Mouse (Mus musculus) A20 (cell line): ENCODE measurements around the gene Kif5c.

Experiments
- DNase-seq: peaks from one replicate; pipeline ENCODE4 v3.0.0-alpha.2; 2011; ENCODE audit warnings: low read depth, low spot score

Gene Kif5c

DNA sequence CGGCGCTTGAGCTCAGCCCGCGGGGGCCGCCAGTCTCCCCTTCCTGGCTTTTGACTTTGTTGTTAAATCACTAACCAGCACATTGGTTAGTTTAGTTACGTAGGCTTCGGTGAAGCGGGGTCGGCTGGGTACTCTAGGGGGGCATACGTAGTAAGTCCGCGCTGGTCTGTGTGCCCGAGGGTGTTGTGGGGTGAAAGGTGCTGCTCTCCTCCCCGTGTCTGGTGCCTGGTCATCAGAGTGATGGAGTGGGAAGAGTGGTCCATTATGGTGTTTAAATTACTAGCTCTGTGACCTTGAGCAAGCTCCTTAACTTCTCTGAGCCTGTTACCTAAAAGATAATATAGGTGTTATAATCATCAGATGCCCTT lies 168.9 kb downstream of the Kif5c start:
- no peak for DNase-seq

DNA sequence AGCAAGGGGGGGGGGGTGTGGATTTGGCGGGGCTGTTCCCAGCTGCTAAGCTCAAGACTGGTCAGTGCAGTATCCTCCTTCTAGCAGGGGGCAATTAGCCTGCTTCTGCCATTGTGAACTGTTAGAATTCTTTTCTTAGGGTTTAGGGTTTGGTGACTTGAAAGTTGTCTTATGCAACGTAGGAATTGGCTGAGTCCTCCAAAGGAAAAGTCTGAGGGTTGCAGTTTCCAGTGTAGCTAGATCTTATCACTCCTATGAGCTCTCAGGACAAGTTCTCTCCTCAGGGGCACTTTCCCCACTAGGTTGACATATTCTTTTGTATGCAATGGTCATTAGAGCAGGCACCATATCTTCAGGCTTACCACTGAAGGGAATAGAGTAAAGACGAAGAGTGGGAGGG lies 169.5 kb downstream of the Kif5c start:
- DNase-seq = no peak

DNA sequence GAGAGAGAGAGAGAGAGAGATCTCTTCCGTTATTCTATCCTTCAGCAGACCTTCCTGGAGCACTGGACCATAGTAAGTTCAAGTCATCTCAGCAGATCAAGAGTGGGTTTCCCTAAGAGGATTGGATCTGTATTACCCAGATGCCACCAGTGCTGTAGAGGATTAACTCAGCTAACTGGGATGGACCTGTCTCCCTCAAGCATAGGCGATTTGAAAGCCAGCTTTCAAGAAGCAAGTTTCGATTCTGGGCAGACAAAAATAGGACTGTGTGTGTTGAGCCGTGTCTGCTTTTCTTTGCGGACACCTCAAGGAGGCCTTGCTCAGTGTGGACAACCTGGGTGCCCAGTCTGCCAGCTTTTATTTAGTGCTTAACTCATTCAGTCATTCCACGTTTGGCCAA lies 170.0 kb downstream of the Kif5c start:
- DNase-seq = peak; percentile 13

- DNase-seq = no peak
Measured at GRCm38 (mm10) chr2:49789504-49789903, 170.4 kb downstream of the Kif5c start.

GRCm38 (mm10) chr2:49797444-49798143 lies 178.5 kb downstream of the Kif5c start:
- DNase-seq = no peak

GRCm38 (mm10) chr2:49804448-49804847 lies 185.3 kb downstream of the Kif5c start:
- no peak for DNase-seq

DNA sequence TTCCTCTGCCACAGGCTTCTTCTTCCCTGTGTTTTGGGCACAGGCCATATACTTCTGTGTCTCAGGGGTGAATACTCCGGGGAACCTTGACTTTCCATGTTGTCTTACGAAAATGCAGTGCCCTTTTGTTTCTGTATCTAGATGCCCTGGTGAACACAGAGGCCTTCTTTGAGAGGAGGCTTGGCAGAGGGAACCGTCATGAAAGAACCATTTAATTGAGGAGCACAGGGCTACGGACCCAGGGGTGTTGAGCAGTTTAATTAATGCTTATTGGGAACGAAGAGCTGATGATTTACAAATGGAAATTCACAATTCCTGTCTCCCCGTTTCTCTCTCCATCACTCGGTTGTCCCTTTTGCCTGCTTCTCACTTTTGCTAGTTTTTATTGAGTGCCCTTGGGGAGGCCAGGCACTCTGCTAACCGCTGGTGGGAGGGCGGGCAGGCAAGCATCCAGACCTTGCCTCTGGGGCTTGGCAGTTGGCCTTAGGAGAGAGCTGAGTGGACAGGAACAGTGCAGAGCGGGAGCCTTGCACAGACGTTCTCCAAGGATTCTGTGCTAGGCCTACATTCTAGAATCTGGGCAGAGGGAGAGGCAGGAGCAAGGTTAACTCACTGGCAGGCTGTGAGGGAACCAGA lies 186.8 kb downstream of the Kif5c start:
- DNase-seq = no peak

DNA sequence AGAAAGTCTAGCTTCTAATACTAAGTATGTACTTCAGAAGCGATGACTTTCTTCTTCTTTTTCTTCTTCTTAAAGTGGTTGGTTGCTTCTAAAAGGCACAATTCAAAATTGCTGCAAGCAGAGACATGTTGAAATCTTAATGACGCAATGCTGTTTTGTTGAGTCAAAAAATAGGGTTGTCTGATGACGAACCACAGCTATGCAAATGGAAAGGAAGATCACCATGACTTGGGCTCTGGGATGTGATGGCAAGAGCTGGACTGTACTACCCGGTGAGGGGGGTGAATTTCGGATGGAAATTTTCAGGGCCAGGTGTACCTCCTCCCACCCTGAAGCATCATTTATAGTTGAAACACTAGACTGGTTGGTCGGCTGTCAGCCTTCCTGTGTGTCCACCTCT lies 190.4 kb downstream of the Kif5c start:
- DNase-seq = no peak

DNA sequence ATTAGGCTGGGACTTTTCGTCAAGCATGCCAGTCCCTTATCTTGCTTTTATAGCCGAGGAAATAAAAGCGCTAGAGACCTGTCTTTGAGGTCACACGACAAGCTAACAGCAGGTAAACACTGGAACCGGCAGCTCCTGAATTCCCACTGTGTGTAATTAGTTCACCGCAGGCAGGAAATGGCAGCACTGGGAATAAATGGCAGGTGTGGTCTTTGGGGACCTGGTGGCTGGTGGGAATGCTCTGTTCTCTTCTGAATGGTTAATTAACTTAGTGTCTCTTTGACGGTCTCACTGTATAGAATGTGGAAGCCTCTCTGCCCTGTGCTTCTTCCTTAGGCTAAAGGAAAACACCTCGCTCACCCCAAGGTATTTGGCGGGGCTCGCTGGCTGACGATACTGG lies 192.3 kb downstream of the Kif5c start:
- no peak for DNase-seq

GRCm38 (mm10) chr2:49811871-49812363 lies 192.8 kb downstream of the Kif5c start:
- DNase-seq = no peak

DNA sequence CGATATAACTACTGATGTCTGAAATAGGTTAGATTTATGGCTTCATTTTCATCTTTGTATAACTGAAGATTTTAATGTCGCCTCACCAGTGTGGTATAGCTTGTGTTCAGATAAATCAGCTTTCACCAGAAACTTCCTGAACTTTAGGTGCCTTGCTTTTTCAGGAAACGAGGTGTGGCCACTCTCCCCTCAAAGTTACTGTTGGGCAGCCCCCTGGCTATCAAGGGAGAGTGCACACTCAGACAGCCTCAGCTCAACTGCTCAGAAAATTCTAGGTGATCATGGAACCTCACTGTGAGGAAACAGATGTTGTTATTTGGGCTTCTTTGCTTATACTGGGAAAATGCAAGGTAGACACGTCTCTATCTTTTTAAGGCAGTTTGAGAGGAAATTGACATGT lies 194.1 kb downstream of the Kif5c start:
- no peak for DNase-seq

- no peak for DNase-seq
Measured at GRCm38 (mm10) chr2:49814011-49814410, 194.9 kb downstream of the Kif5c start.

- no peak for DNase-seq
Measured at GRCm38 (mm10) chr2:49815696-49816320, 196.7 kb downstream of the Kif5c start.

- no peak for DNase-seq
Measured at GRCm38 (mm10) chr2:49816549-49816948, 197.5 kb downstream of the Kif5c start.

GRCm38 (mm10) chr2:49817151-49817550 lies 198.1 kb downstream of the Kif5c start:
- DNase-seq = no peak

- DNase-seq = no peak
Measured at GRCm38 (mm10) chr2:49818126-49818525, 199.0 kb downstream of the Kif5c start.

DNA sequence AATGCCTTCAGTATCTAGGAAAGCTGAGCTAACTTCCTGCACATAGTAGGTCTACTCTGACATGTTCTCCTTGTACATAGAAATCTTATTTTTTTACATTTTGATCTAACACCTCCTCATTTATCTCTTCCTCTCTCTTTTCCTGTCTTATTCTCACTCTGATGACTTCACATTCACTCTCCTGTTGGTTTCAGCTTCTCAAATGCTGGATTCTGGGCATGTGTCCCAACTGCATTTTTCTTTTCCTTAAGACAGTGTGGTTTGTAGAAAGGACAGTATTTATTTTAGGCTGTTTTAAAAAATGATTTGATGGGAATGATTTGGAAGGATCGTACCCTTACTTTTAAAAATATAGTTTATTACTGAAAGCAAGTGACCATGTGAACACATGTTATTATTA lies 203.2 kb downstream of the Kif5c start:
- no peak for DNase-seq
